Mouse (Mus musculus): ENCODE measurements around the gene Krt73. TPM values are rescaled to one million over a fixed set of nuclear protein-coding genes. Genes with fewer than 3 reads are reported as not detected.

Gene Krt73
- total and polyA plus RNA-seq, 3 experiments = not detected

DNA sequence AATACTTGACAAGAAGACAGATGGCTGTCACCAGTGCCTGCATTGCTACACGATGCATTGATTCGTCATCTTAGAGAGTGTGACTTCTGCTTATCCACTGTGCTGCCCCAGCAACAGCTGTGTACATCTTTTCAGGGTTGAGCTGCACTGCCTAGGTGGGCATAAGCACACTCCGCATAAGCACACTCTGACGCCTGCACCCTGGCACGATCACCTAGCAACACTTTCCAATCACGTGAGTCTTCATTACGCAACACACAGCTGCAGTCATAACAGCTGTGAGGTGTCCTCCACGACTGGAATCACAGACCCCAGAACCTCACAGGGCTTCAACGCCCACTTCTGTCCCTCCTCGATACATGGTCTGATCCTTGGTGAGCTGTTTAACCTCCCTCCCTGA is 28.7 kb downstream of the Krt73 start:
- no peak for ATAC-seq (ENCODE audit: extremely low read depth, insufficient number of reproducible peaks, low FRiP score, poor library complexity, severe bottlenecking)
- Histone ChIP-seq H3K4me1 (ENCODE audit: insufficient read depth, low read depth, low read length) (no peaks in the 10 kb centered on the region), H3K36me3 (replicated peaks) (no peaks in the 10 kb centered on the region), H3K9me3 (replicated peaks) (peaks cover 26% of the 10 kb centered on the region), H3K27me3 (ENCODE audit: insufficient read depth, low read length) (peaks cover 2% of the 10 kb centered on the region; the same call in 1 of the 2 replicates), H3K4me3 (ENCODE audit: low read depth, low read length) (no peak overlapping the region)
- no peak for DNase-seq (ENCODE audit: low spot score)
- TF ChIP-seq GATA1 (IDR thresholded peaks at IDR 0.05; ENCODE audit: borderline replicate concordance, low read length) = no peak
- TF ChIP-seq GATA2 (IDR thresholded peaks at IDR 0.05; ENCODE audit: borderline replicate concordance, low read depth, low read length) = no peak
- no peak for TF ChIP-seq TAL1 (conservative IDR thresholded peaks at IDR 0.05; ENCODE audit: low read depth, low read length)
- TF ChIP-seq POLR2AphosphoS5 (IDR thresholded peaks at IDR 0.05; ENCODE audit: insufficient replicate concordance, low read depth, low read length) = no peak
- no peak for TF ChIP-seq CTCF (IDR thresholded peaks at IDR 0.05; ENCODE audit: low read depth, low read length)

DNA sequence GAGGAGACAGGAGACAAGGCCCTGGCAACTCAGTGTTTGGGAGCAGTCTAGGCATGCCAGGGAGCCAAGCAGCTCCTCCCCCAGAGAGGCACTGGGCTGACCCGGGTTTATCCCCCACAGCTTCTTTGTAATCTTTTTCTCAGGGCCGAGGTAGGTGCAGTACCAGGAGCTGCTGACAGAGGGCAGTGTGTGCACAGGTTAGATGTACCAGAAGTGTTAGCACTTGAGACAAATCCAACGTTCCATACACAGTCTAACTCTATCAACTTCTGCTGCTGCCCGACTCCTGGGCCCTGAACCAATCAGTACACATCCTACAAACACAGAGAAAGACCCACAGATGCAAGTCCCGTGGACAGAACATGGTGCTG is 29.4 kb downstream of the Krt73 start:
- DNase-seq (ENCODE audit: low spot score) = no peak

DNA sequence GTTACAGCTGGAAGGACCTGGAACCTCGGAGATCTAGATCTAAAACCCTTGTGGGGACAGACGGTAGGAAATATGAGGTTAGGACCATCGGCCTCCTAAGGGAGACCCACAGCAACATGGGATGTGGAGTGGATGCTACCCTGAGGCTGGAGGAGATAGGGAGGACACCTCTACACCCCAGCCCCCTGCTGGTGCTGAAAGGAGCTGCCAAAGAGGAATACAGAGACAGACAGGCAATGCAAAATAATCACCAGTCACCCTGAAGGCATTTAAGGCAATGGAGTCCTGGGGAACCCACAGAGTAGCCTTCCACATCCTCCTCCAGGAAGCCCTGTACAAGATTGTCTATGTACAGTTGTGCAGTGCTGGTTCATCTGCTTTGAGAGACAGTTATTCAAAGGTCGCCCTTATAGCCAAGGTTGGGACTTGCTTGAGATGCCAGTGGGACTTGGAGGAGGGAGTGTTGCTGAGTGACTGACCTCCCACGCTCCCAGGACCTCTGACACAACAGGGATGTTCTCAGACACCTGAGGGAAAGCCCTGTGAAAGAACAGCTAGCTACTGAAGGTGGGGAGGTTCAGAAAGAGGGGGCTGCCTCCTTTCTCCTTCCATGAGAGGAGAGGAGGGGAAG is 30.0 kb downstream of the Krt73 start:
- no peak for DNase-seq (ENCODE audit: low spot score)
- no peak for ATAC-seq (ENCODE audit: extremely low read depth, insufficient number of reproducible peaks, low FRiP score, poor library complexity, severe bottlenecking)

More for the DNA sequence above, 29.4 kb downstream of the Krt73 start:
- no peak for TF ChIP-seq POLR2AphosphoS5 (IDR thresholded peaks at IDR 0.05; ENCODE audit: insufficient replicate concordance, low read depth, low read length)
- no peak for TF ChIP-seq GATA2 (IDR thresholded peaks at IDR 0.05; ENCODE audit: borderline replicate concordance, low read depth, low read length)
- no peak; the same call in 1 of the 2 replicates for TF ChIP-seq CTCF (IDR thresholded peaks at IDR 0.05; ENCODE audit: low read depth, low read length)
- no peak for TF ChIP-seq GATA1 (IDR thresholded peaks at IDR 0.05; ENCODE audit: borderline replicate concordance, low read length)
- TF ChIP-seq TAL1 (conservative IDR thresholded peaks at IDR 0.05; ENCODE audit: low read depth, low read length) = no peak
- H3K27me3 ChIP-seq (ENCODE audit: insufficient read depth, low read length) = no peaks in the 10 kb centered on the region
- no peak for ATAC-seq (ENCODE audit: extremely low read depth, insufficient number of reproducible peaks, low FRiP score, poor library complexity, severe bottlenecking)
- H3K9me3 ChIP-seq (replicated peaks) = peaks cover 23% of the 10 kb centered on the region
- H3K36me3 ChIP-seq (replicated peaks) = no peaks in the 10 kb centered on the region
- no peaks in the 10 kb centered on the region for H3K4me1 ChIP-seq (ENCODE audit: insufficient read depth, low read depth, low read length)
- H3K4me3 ChIP-seq (ENCODE audit: low read depth, low read length) = no peak overlapping the region

DNA sequence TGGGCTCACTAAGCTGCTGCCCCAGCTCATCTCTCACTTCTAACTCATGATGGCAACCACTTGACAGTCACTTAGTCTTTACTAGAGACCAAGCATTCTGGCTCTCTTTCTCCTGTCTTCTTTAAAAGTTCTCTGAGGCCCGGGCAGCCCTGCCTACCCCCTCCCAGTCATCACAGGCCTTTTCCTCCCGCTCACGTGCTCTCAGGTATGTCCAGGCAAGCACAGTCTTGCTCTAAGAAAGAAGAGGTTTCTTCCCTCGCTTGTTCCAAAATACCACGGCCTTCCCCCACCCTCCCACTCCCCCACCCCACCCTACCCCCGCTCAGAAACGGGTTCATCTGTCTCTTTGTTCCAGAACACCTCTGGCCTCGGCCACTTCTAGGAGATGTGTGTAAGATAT is 31.9 kb downstream of the Krt73 start:
- Histone ChIP-seq H3K36me3 (replicated peaks) (no peaks in the 10 kb centered on the region), H3K9me3 (replicated peaks) (peaks cover 30% of the 10 kb centered on the region), H3K27me3 (ENCODE audit: insufficient read depth, low read length) (no peaks in the 10 kb centered on the region), H3K4me3 (ENCODE audit: low read depth, low read length) (no peak overlapping the region), H3K4me1 (ENCODE audit: insufficient read depth, low read depth, low read length) (no peaks in the 10 kb centered on the region)
- ATAC-seq (ENCODE audit: extremely low read depth, insufficient number of reproducible peaks, low FRiP score, poor library complexity, severe bottlenecking) (no peak), DNase-seq (ENCODE audit: low spot score) (no peak)
- TF ChIP-seq TAL1 (conservative IDR thresholded peaks at IDR 0.05; ENCODE audit: low read depth, low read length) (no peak), POLR2AphosphoS5 (IDR thresholded peaks at IDR 0.05; ENCODE audit: insufficient replicate concordance, low read depth, low read length) (no peak), GATA2 (IDR thresholded peaks at IDR 0.05; ENCODE audit: borderline replicate concordance, low read depth, low read length) (no peak), CTCF (IDR thresholded peaks at IDR 0.05; ENCODE audit: low read depth, low read length) (no peak), GATA1 (IDR thresholded peaks at IDR 0.05; ENCODE audit: borderline replicate concordance, low read length) (no peak)

More for the DNA sequence above, 30.0 kb downstream of the Krt73 start:
- TF ChIP-seq TAL1 (conservative IDR thresholded peaks at IDR 0.05; ENCODE audit: low read depth, low read length) (no peak), POLR2AphosphoS5 (IDR thresholded peaks at IDR 0.05; ENCODE audit: insufficient replicate concordance, low read depth, low read length) (no peak), GATA2 (IDR thresholded peaks at IDR 0.05; ENCODE audit: borderline replicate concordance, low read depth, low read length) (no peak), GATA1 (IDR thresholded peaks at IDR 0.05; ENCODE audit: borderline replicate concordance, low read length) (no peak), CTCF (IDR thresholded peaks at IDR 0.05; ENCODE audit: low read depth, low read length) (no peak)
- no peak overlapping the region for H3K4me3 ChIP-seq (ENCODE audit: low read depth, low read length)
- no peaks in the 10 kb centered on the region for H3K36me3 ChIP-seq (replicated peaks)
- peaks cover 24% of the 10 kb centered on the region for H3K9me3 ChIP-seq (replicated peaks)
- no peaks in the 10 kb centered on the region for H3K4me1 ChIP-seq (ENCODE audit: insufficient read depth, low read depth, low read length)
- H3K27me3 ChIP-seq (ENCODE audit: insufficient read depth, low read length) = no peaks in the 10 kb centered on the region

Other genes with a start within 250 kb of the Krt73 start
- gene Krt90, start 239.4 kb downstream of the Krt73 start, total RNA-seq (2014; fragmentation: Nextera tagmentation) = not detected in 2 replicates
- gene Krt90, start 239.4 kb downstream of the Krt73 start, total RNA-seq (2017) = not detected in 2 replicates
- not detected in 2 replicates for gene Krt90, start 239.4 kb downstream of the Krt73 start, polyA plus RNA-seq (2012)
- gene Krt75, start 228.4 kb downstream of the Krt73 start, total RNA-seq (2014; fragmentation: Nextera tagmentation) = not detected in 2 replicates
- 0.05 TPM in 1 of 2 replicates, not detected in the other for gene Krt75, start 228.4 kb downstream of the Krt73 start, total RNA-seq (2017)
- gene Krt75, start 228.4 kb downstream of the Krt73 start, polyA plus RNA-seq (2012) = not detected in 2 replicates
- gene Gm5414, start 174.2 kb downstream of the Krt73 start, total RNA-seq (2014; fragmentation: Nextera tagmentation) = not detected in 2 replicates
- not detected in 2 replicates for gene Gm5414, start 174.2 kb downstream of the Krt73 start, total RNA-seq (2017)
- gene Gm5414, start 174.2 kb downstream of the Krt73 start, polyA plus RNA-seq (2012) = not detected in 2 replicates
- not detected in 2 replicates for gene Gm5478, start 155.0 kb downstream of the Krt73 start, total RNA-seq (2014; fragmentation: Nextera tagmentation)
- 0.33 TPM in 1 of 2 replicates, not detected in the other for gene Gm5478, start 155.0 kb downstream of the Krt73 start, total RNA-seq (2017)
- not detected in 2 replicates for gene Gm5478, start 155.0 kb downstream of the Krt73 start, polyA plus RNA-seq (2012)
- not detected in 2 replicates for gene Krt6b, start 122.1 kb downstream of the Krt73 start, total RNA-seq (2014; fragmentation: Nextera tagmentation)
- gene Krt6b, start 122.1 kb downstream of the Krt73 start, total RNA-seq (2017) = not detected in 2 replicates
- not detected in 2 replicates for gene Krt6b, start 122.1 kb downstream of the Krt73 start, polyA plus RNA-seq (2012)
- gene Krt6a, start 108.0 kb downstream of the Krt73 start, total RNA-seq (2014; fragmentation: Nextera tagmentation) = not detected in 2 replicates
- gene Krt6a, start 108.0 kb downstream of the Krt73 start, total RNA-seq (2017) = not detected in 2 replicates
- not detected in 2 replicates for gene Krt6a, start 108.0 kb downstream of the Krt73 start, polyA plus RNA-seq (2012)
- gene Krt5, start 89.4 kb downstream of the Krt73 start, total RNA-seq (2014; fragmentation: Nextera tagmentation) = not detected in 2 replicates
- not detected in 2 replicates for gene Krt5, start 89.4 kb downstream of the Krt73 start, total RNA-seq (2017)
- gene Krt5, start 89.4 kb downstream of the Krt73 start, polyA plus RNA-seq (2012) = not detected in 2 replicates
- gene Krt71, start 59.2 kb downstream of the Krt73 start, total RNA-seq (2014; fragmentation: Nextera tagmentation) = not detected in 2 replicates
- not detected in 2 replicates for gene Krt71, start 59.2 kb downstream of the Krt73 start, total RNA-seq (2017)
- not detected in 2 replicates for gene Krt71, start 59.2 kb downstream of the Krt73 start, polyA plus RNA-seq (2012)
- not detected in 2 replicates for gene Krt72, start 15.9 kb downstream of the Krt73 start, total RNA-seq (2014; fragmentation: Nextera tagmentation)
- gene Krt72, start 15.9 kb downstream of the Krt73 start, total RNA-seq (2017) = 0.23 TPM in 1 of 2 replicates, not detected in the other
- not detected in 2 replicates for gene Krt72, start 15.9 kb downstream of the Krt73 start, polyA plus RNA-seq (2012)
- not detected in 2 replicates for gene Krt2, start 15.8 kb upstream of the Krt73 start, total RNA-seq (2014; fragmentation: Nextera tagmentation)
- gene Krt2, start 15.8 kb upstream of the Krt73 start, total RNA-seq (2017) = not detected in 2 replicates
- not detected in 2 replicates for gene Krt2, start 15.8 kb upstream of the Krt73 start, polyA plus RNA-seq (2012)
- not detected in 2 replicates for gene Krt1, start 48.4 kb upstream of the Krt73 start, total RNA-seq (2014; fragmentation: Nextera tagmentation)
- gene Krt1, start 48.4 kb upstream of the Krt73 start, total RNA-seq (2017) = 0.11 and 0.12 TPM in 2 replicates
- gene Krt1, start 48.4 kb upstream of the Krt73 start, polyA plus RNA-seq (2012) = not detected in 2 replicates
- not detected in 2 replicates for gene Krt77, start 67.4 kb upstream of the Krt73 start, total RNA-seq (2014; fragmentation: Nextera tagmentation)
- gene Krt77, start 67.4 kb upstream of the Krt73 start, total RNA-seq (2017) = 0.05 TPM in 1 of 2 replicates, not detected in the other
- gene Krt77, start 67.4 kb upstream of the Krt73 start, polyA plus RNA-seq (2012) = not detected in 2 replicates
- not detected in 2 replicates for gene Krt76, start 90.6 kb upstream of the Krt73 start, total RNA-seq (2014; fragmentation: Nextera tagmentation)
- gene Krt76, start 90.6 kb upstream of the Krt73 start, total RNA-seq (2017) = 0.05 TPM in 1 of 2 replicates, not detected in the other
- not detected in 2 replicates for gene Krt76, start 90.6 kb upstream of the Krt73 start, polyA plus RNA-seq (2012)
- not detected in 2 replicates for gene Krt4, start 122.4 kb upstream of the Krt73 start, total RNA-seq (2014; fragmentation: Nextera tagmentation)
- 0.06 and 0.11 TPM in 2 replicates for gene Krt4, start 122.4 kb upstream of the Krt73 start, total RNA-seq (2017)
- not detected in 2 replicates for gene Krt4, start 122.4 kb upstream of the Krt73 start, polyA plus RNA-seq (2012)
- not detected in 2 replicates for gene Krt79, start 138.0 kb upstream of the Krt73 start, total RNA-seq (2014; fragmentation: Nextera tagmentation)
- gene Krt79, start 138.0 kb upstream of the Krt73 start, total RNA-seq (2017) = 0.12 TPM in 1 of 2 replicates, not detected in the other
- not detected in 2 replicates for gene Krt79, start 138.0 kb upstream of the Krt73 start, polyA plus RNA-seq (2012)
- gene Krt78, start 151.9 kb upstream of the Krt73 start, total RNA-seq (2014; fragmentation: Nextera tagmentation) = not detected in 2 replicates
- gene Krt78, start 151.9 kb upstream of the Krt73 start, total RNA-seq (2017) = 0.05 TPM in 1 of 2 replicates, not detected in the other
- gene Krt78, start 151.9 kb upstream of the Krt73 start, polyA plus RNA-seq (2012) = not detected in 2 replicates
- gene Krt8, start 202.1 kb upstream of the Krt73 start, total RNA-seq (2014; fragmentation: Nextera tagmentation) = not detected in 2 replicates
- gene Krt8, start 202.1 kb upstream of the Krt73 start, total RNA-seq (2017) = not detected in 2 replicates
- gene Krt8, start 202.1 kb upstream of the Krt73 start, polyA plus RNA-seq (2012) = not detected in 2 replicates
- gene Krt18, start 225.8 kb upstream of the Krt73 start, total RNA-seq (2014; fragmentation: Nextera tagmentation) = not detected in 2 replicates
- gene Krt18, start 225.8 kb upstream of the Krt73 start, total RNA-seq (2017) = not detected in 2 replicates
- gene Krt18, start 225.8 kb upstream of the Krt73 start, polyA plus RNA-seq (2012) = 0.04 TPM in 1 of 2 replicates, not detected in the other

Data from G1E (cell line).